Mouse (Mus musculus): Measurements from ENCODE around the gene Pglyrp3.
"Not testable (repeated sequence)": the region's sequence is repeated elsewhere in the genome, so short reads cannot be mapped to it uniquely, and the experiment has no call there.

The Pglyrp3 gene

DNA sequence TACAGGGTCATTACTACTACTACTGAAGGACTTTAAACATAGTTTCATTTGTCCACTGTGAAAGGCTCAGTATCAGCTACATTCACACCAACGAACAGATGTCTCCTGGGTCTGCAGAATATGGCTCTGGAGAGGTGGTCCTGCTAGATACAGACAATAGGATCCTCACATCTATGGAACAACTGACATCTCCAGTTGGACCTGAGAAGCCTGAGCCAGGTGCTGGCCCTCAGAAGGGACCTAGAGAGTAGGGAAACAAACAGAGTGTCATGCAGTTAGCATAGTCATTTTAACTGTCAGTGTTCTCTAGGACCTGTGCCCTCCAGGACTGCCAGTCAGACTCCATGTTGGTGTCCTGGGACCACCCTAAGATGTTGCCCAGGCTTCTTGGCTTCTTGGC lies at the start of gene Pglyrp3:
TSS of gene Pglyrp3 (plus strand) at position 301 of the 400 bp plus-strand sequence.
- no peak for DNase-seq (ENCODE audit: low spot score in 2 of 2)

DNA sequence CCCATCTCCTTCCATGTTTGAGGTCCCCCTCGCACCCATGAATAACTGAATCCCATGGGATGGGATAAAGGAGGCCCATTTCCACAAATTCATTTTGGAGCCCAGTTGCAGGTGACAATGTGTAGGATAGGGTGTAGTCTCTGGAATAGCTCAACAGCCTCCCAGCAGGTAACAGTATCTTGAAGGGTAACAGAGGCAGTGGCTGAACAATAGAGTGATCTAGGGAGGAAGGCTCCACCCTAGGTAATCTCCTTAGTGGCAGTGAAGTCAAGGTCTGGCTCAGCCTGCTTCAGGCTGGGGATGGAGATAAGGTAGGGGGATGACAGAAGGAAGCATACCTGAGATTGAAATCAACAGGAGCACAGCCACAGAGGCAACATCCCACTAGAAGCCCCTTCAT lies 3.4 kb upstream of the Pglyrp3 start:
- DNase-seq (ENCODE audit: low spot score in 2 of 2), result no peak

DNA sequence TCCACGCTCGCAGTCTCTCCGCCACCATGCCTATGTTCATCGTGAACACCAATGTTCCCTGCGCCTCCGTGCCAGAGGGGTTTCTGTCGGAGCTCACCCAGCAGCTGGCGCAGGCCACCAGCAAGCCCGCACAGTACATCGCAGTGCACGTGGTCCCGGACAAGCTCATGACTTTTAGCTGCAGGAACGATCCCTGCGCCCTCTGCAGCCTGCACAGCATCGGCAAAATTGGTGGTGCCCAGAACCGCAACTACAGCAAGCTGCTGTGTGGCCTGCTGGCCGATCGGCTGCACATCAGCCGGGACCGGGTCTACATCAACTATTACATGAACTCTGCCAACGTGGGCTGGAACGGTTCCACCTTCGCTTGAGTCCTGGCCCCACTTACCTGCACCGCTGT lies 10.2 kb downstream of the Pglyrp3 start:
- not testable (repeated sequence) for DNase-seq (ENCODE audit: low spot score in 2 of 2)

DNA sequence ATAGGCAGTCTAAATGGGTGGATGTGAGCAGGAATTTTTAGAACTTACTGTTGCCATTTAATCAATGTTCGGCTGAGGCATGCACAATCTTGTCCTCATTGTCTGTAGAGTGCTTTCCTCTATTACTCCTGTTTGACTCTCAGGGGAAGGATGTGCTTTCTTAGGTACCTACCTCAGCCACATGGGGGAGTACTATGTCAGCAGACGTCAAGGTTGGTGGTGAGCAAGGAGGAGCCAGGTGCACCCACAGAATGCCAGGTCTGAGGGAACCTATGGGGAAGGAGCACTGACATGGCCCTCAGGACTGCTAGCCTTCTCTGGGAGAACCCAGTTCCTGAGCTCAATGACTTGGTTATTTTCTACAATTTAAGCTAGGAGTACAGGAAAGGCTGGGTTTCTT lies 18.8 kb downstream of the Pglyrp3 start:
- DNase-seq (ENCODE audit: low spot score in 2 of 2), result no peak

DNA sequence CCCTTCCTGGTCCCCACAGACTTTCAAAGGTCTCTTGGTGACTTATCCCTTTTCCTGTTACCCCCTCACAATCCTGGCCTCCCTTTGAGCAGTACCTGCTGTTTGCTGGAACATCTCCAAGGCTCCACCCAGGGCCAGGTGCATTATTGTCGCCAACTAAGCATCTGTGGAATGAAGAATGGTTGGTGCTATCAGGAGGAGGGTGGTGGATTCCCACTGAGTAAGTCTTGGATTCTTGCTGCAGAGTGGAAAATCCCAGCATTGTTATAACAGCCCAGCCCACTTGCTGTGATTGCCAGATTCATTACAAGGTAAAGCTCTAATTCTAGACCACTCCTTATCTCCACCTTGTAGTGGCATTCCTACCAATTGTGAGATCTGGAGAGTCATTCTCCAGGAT lies 19.5 kb downstream of the Pglyrp3 start:
- DNase-seq (ENCODE audit: low spot score in 2 of 2), result no peak

DNA sequence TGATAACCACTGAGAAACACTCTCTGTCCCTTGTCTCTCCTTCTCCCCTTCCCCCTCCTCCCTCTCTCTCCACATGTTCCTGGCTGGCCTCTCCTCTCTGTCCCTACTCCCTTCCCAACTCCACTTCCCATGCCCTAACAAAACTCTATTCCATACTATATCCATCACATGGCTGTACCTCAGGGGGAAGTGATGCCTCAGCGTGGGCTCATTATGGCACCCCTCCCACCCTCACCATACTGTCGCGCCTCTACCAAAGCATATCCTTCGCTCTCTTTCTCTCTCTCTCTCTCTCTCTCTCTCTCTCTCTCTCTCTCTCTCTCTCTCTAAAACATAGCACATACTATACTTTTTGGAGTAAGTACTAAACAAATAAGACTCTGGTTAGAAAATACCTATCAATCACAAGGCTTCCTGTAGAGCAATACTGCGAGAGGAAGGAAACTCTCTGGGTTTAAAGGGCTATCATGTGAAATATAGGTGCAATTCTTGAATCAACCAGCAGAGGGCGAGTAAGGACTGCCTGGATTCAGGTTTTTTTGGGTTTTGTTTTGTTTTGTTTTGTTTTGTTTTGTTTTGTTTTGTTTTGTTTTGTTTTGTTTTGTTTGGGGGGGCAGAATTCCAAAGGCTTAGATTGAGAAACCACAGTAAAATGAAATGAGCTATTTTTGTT lies 36.1 kb downstream of the Pglyrp3 start:
- peak in 1 of 2 experiments; percentile 36 for DNase-seq (ENCODE audit: low spot score in 2 of 2)

DNA sequence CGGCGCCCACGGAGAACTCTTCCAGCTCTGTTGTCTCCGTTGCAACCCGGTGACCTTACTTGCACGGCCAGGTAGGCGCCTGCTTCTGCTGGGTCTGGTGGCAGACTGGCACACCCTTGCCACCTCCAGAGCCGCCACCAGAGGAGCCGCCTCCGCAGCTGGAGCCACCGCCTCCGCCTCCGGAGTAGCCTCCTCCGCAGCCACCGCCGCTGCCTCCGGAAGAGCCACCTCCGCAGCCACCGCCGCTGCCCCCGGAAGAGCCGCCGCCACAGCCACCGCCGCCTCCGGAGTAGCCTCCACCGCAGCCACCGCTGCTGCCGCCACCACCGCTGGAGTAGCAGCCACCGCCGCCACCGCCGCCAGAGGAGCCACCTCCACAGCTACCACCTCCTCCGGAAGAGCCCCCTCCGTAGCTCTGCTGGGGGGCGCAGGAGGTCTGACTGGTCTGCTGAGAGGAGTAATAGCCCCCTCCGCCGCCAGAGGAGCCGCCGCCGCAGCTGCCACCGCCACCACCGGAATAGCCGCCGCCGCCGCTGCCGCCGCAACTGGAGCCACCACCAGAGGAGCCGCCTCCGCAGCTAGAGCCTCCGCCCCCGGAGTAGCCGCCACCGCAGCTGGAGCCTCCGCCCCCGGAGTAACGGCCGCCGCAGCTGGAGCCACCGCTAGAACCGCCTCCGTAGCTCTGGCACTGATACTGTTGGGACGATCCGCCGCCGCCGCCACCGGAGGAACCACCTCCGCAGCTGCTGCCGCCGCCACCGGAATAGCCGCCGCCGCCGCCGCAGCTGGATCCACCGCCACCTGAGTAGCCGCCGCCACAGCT lies 66.3 kb downstream of the Pglyrp3 start:
- peak; percentile 56 to 57 for DNase-seq (ENCODE audit: low spot score in 2 of 2)

Measured in right cerebral cortex, adult 2 months (tissue).